Mouse (Mus musculus) NIH3T3 (cell line): ENCODE measurements at regions not wholly inside any gene's neighbourhood (a gene's known extent, or its start where the extent isn't known, plus 50 kb on each side); places are given as distances from the start of the nearest gene placed in this dataset.

Source experiments
- DNase-seq: peaks from one replicate; pipeline ENCODE4 v3.0.0-alpha.2; 2012; ENCODE audit warnings: low read depth

GRCm38 (mm10) chr14:75396511-75397026, 59.2 kb upstream of the Siah3 start:
- peak; percentile 19 for DNase-seq

GRCm38 (mm10) chr14:75399678-75400077, 56.1 kb upstream of the Siah3 start:
- no peak for DNase-seq

- no peak for DNase-seq
These were observed 53.2 kb upstream of the Siah3 start for GRCm38 (mm10) chr14:75402483-75403103.
